Mouse (Mus musculus) megakaryocyte progenitor cell, adult 5-6 weeks (primary cell): ENCODE measurements around the gene Egfr. TPM values are rescaled to one million over a fixed set of nuclear protein-coding genes. Genes with fewer than 3 reads are reported as not detected.
A peak's percentile ranks its signal among the peaks of the same experiment; 100 is the strongest.

Experiments
- ATAC-seq: replicated peaks from 2 replicates; pipeline ENCODE4 v1.8.0; 2016; ENCODE audit warnings: mild to moderate bottlenecking, moderate TSS enrichment, inconsistent platforms; ENCODE audit not compliant: poor library complexity
- total RNA-seq, 2 experiments: library from RNA; stranded (forward) in 1 of 2; stranded (reverse) in 1 of 2; fragments of 157-497, 149-512 nt in 1 of 2; fragments of 200-1000 nt in 1 of 2; gene quantifications; 2 replicates each; pipeline versions ENCODE4 v1.2.3 to v1.2.4; 2015 to 2017

Egfr gene
- total RNA-seq, 2 experiments from 2014 or later, result not detected

- ATAC-seq, result no peak
These were observed 198.4 kb downstream of the Egfr start for GRCm38 (mm10) chr11:16950226-16950975.

- peak; percentile 88 for ATAC-seq
These were observed 199.2 kb downstream of the Egfr start, which contains the start of gene Fbxo48 for GRCm38 (mm10) chr11:16950976-16951760. Gene Fbxo48, plus strand, starts transcription at chr11:16951375.

- ATAC-seq, result peak; percentile 11
These were observed 199.7 kb downstream of the Egfr start for GRCm38 (mm10) chr11:16951761-16952010.

- ATAC-seq, result peak; percentile 82
These were observed 204.3 kb downstream of the Egfr start for GRCm38 (mm10) chr11:16956115-16956862.

- no peak for ATAC-seq
These were observed 205.0 kb downstream of the Egfr start for GRCm38 (mm10) chr11:16957030-16957429.

- ATAC-seq, result peak; percentile 68
These were observed 206.5 kb downstream of the Egfr start for GRCm38 (mm10) chr11:16958520-16958919.

Other genes with a start within 250 kb of the Egfr start
- gene Sec61g, start 243.7 kb upstream of the Egfr start, total RNA-seq (2015), result 21.6 and 28.1 TPM in 2 replicates
- 14.5 and 29.4 TPM in 2 replicates for gene Sec61g, start 243.7 kb upstream of the Egfr start, total RNA-seq (2017)
- 7.6 and 12.7 TPM in 2 replicates for gene Fbxo48, start 199.2 kb downstream of the Egfr start, total RNA-seq (2015)
- gene Fbxo48, start 199.2 kb downstream of the Egfr start, total RNA-seq (2017), result 8.1 and 10.3 TPM in 2 replicates